Mouse (Mus musculus) bone marrow, adult 2 months (tissue): ENCODE data around the gene Rbpj.

ENCODE experiments used
- CTCF ChIP-seq: fragments of 200-500 bp; IDR thresholded peaks from 2 replicates; pipeline ENCODE4 v1.5.1; 2011; ENCODE audit warnings: low read length, control low read depth; ENCODE audit not compliant: control insufficient read depth, insufficient read depth
- POLR2A ChIP-seq: fragments of 200-500 bp; IDR thresholded peaks from 2 replicates; pipeline ENCODE4 v1.6.1; 2011; ENCODE audit warnings: low read depth, mild to moderate bottlenecking, control low read depth, low read length, borderline replicate concordance; ENCODE audit not compliant: control insufficient read depth

GRCm38 (mm10) chr5:53546979-53547472 lies 81.1 kb downstream of the Rbpj start:
- TF ChIP-seq POLR2A (no peak), CTCF (no peak)
